Mouse (Mus musculus): ENCODE measurements around the gene H2-K1.
A peak's percentile ranks its signal among the peaks of the same experiment; 100 is the strongest.
"Not testable (repeated sequence)": the region's sequence is repeated elsewhere in the genome, so short reads cannot be mapped to it uniquely, and the experiment has no call there.

The H2-K1 gene

DNA sequence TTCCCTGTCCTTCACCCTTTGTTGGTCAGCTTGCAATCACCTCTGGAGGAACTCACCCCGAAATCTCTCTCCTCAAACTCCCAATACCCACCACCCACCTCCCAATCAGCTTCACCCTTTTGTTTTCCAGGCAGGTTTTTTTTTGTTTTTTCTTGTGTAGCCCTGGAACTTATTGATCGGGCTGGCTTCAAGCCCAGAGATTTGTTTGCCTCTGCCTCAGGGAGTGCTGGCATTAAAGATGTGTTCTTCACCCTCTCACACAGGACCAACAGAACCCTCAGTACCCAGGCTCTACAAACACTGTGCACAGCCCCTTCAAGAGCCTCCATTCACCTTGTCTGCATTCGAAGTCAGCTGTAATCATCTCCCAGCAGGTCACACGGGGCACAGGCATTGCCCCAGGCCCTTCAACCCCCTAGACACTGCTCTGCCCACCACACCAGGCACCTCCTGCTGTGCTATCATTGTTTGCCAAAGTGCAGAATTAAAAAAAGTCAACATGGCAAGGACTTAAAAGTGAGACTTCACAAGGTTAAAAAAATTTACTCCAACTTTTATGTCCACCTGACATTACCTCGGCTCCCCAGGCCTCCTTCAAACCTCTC lies 46.1 kb downstream of the H2-K1 start:
- DNase-seq, result no peak

DNA sequence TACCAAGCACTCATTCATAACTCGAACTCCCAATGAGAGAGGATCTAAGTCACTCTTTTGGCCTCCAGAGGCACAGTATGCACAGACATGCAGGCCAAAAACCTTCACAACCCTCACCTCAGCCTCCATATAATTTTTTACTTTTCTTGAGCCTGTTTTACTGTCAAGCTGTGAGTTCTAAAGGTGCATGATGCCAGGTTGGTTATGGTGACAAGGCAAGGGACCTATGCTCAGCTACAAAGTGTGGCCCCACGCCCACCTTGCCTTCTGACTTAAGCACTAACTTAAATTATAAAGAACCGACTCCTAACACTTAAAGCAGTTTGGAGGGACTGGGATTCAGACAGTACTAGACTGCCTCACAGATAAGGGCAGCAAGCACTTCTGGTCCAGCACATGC lies 46.8 kb downstream of the H2-K1 start:
- DNase-seq, result no peak

DNA sequence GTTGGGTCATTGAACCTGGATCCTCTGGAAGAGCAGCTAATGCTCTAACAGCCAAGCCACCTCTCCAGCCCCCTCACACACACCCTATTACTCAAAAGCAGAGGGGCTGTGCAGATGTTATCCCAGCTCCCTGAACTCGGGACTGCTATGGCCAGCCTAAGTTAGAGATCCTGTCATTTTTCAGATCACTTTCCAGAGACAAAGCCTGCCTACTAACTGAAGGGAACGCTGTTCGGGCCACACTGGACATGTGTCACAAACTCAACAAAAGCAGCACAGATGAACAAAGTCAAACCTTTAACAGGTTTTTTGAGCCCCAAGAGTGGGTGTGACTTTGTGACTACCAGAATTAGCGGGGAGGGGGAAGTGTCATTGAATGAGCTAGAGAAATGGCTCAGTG lies 47.3 kb downstream of the H2-K1 start:
- DNase-seq, result no peak

DNA sequence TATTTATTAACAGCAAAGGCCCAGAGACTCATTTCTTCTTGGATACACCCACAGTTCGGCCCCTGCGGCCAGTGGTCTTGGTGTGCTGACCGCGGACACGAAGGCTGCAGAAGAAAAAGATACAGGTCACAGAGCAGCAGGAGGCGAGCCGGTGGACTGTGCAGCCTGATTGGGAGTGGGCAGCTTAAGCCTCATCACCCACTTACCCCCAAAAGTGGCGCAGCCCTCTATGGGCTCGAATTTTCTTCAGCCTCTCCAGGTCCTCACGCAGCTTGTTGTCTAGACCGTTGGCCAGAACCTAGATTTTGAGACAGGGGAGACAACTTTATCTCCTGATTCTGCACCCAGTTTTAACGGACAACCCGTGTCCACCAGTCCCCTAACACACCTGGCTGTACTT lies 48.1 kb downstream of the H2-K1 start:
- not testable (repeated sequence) for DNase-seq

DNA sequence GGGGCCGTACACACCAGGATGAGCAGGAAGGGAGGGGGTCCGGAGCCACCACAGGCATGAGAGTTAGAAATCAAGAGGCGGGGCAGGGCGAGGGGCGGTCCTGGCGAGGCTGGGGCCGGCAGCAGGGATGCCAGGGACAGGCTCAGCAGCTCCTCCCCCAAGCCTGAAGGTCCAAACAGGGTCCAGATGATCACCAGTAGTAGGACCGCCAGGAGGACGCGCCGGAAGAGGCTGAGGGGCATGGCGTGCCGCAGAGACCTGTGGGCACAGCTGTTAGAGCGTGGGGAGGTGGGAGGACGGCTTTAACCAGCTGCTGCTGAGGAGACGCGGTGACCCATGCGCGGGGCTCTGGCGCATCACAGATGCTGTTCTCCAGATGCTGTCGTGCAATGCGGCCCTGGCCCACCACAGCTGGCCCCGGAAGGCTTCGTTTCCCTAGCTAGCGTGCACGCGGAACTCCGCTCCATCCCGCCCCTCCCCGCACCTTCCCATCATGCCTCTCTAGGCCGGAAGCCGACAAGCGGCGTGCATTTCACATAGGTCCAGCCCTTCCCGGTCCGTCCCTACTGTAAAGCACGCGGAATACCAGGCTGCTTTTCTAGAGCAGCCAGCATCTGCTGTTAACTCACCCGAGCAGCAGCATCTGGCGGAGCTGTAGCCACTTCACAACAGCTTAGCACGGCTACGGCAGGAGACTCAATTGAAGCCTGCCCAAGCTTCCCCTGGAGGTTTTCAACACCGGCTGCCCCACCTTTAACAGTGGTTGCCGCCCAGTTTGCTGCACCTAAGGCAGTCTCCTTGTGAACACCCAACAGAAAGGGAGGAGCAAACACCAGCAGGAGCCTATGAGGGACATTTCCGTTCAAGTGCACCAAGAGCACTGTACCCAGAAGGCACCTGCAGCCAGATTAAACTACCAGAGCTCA lies 48.9 kb downstream of the H2-K1 start, which contains the start of gene B3galt4:
Gene B3galt4, minus strand, starts transcription at position 468 of the 926 bp plus-strand sequence.
- DNase-seq, result peak; percentile 69

DNA sequence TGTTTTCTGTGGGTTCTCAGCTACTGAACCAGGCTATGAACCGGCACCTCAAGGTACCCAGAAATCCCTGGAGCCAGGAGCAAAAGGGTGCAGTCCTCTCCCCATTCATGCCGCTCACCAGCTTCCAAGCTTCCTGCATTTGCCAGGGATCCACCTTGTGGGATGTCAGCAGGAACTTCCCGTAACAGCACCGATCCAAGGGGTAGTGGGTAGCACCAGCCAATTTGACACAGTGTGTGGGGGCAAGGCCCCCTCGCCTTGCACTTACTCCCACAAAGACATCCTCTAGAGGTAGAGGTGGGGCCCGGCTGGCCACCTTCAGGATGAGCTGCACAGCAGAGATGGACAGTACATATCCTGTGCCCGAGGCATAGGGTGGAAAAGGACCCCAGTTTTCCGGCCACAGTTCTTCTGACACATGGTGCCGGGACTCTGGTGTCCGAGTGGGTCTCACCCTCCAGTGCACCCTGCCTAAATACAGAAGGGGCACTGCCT lies 50.0 kb downstream of the H2-K1 start:
- no peak for DNase-seq

DNA sequence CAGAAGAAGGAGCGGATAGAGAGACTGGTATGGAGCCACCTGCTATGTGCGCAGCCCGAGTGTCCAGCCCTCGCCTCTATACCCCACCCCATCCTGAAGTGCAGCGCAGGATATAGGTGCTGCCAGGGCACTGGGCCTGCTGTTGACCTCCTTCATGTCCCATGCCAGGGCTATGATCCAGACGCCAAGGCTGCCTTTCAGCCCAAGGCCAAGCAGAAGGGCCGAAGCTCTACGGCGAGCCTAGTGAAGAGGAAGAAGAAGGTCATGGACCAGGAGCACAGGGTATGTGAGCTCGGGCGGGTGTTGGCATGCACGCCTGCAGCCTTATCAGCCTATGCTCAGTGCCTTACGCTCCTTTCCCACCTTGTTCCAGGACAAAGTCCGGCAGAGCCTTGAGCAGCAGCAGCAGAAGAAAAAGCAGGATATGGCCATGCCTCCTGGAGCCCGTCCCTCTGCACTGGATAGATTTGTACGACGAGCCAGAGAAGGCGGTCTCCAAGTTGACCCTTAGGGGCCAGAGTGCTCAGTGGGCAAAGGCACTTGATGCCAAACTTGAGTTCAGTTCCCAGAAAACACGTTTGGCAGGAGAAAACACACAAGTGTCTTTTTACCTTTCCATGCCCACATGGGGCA lies 51.1 kb downstream of the H2-K1 start:
- DNase-seq, result no peak

DNA sequence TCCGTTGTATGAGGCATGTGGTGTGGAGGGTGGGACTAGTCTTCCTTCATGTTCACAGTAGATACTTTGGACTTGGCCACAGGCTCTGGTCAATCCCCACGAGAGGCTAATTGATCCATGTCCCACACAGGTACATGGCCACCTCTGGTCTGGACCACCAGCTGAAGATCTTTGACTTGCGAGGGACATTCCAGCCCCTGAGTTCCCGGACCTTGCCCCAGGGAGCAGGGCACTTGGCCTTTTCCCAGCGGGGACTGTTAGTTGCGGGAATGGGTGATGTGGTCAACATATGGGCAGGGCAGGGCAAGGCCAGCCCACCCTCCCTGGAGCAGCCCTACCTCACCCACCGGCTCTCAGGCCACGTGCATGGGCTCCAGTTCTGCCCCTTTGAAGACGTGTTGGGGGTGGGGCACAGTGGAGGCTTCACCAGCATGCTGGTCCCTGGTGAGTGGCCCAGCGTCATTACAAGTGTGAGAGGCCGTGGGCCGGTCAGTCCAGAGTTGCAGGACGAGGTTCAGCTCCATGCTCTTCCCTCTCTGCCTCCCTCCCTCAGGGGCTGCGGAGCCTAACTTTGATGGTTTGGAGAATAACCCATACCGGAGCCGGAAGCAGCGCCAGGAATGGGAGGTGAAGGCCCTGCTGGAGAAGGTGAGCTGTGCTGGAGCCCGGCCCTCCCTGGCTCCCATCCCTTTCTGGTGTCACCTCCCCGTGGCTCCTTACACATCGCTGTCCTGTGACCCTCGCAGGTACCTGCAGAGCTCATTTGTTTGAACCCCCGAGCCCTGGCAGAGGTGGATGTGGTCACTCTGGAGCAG lies 51.9 kb downstream of the H2-K1 start:
- no peak for DNase-seq

DNA sequence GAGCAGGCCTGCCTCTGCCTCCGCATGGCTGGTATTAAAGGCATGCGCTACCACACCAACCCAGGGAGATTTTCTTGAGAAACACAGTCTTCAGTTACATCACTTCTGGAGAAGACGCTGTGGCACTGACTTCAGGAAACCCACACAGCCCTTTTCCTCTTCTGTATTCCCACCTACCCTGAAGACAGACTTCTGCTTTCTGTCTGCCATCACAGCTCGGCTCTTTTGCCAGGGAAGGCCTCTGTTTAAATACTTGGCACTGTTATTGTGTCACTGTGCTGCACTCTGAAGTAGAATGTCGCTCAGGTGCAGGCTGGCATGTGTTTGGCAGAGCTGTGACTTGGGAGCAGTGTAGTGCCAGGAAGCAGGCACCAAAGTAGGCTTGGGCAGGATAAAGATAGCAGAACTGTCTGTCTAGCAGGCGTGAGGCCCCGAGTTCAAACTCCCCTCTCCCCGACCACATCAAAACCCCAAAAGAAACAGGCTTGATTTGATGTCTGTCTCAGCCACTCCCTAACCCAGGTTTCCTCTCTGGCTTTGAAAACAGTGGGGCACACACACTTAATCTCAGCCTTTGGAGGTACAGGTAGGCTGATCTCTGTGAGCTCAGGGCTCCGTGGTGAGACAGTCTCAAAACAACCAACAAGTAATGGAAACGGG lies 52.6 kb downstream of the H2-K1 start:
- no peak for DNase-seq

Data from kidney, adult 11 months (tissue).